Mouse (Mus musculus): Measurements from ENCODE around the gene Ugt2a1. TPM values are rescaled to one million over a fixed set of nuclear protein-coding genes. Genes with fewer than 3 reads are reported as not detected.
"Not testable (repeated sequence)": the region's sequence is repeated elsewhere in the genome, so short reads cannot be mapped to it uniquely, and the experiment has no call there.

Gene Ugt2a1
- not detected in 2 replicates for polyA plus RNA-seq (2016; fragmentation: Nextera tagmentation; extraction: Ambion mirVana)

DNA sequence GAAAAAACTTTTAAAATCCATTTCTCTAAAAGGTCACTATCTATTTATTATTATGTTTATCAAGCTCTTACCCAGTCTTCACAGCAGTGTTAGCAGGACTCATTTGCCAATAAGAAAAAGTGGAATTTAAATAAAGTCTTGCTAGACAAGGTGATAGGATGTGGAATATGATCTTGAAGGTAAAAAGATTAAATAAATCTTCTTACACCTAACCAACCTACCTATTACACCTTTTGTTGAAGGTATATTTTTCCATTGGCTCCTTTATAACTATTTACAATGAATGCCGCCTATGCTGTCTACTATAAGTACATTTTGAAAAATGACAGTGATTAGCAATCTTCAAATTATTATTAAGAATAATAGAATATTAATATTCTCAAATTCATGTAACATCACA is at the start of gene Ugt2a1:
Gene Ugt2a1, minus strand, starts transcription at position 101 of the 400 bp plus-strand sequence.
- no peak within 1 kb of the TSS for H3K9ac ChIP-seq
- 76% methylated on average over 1 of the region's 1 CpGs for whole genome bisulfite sequencing
- H3K4me3 ChIP-seq, result no peak within 1 kb of the TSS
- no peak within 1 kb of the TSS for H3K4me2 ChIP-seq
- H3K4me1 ChIP-seq (replicated peaks), result no peaks in the 10 kb centered on the region
- no peak within 1 kb of the TSS for H3K27ac ChIP-seq (ENCODE audit: poor library complexity, severe bottlenecking)
- H3K27me3 ChIP-seq (replicated peaks), result no peaks in the 10 kb centered on the region
- no peak for ATAC-seq (ENCODE audit: insufficient number of reproducible peaks, low FRiP score)
- no peaks in the 10 kb centered on the region for H3K36me3 ChIP-seq
- no peaks in the 10 kb centered on the region for H3K9me3 ChIP-seq (replicated peaks)

DNA sequence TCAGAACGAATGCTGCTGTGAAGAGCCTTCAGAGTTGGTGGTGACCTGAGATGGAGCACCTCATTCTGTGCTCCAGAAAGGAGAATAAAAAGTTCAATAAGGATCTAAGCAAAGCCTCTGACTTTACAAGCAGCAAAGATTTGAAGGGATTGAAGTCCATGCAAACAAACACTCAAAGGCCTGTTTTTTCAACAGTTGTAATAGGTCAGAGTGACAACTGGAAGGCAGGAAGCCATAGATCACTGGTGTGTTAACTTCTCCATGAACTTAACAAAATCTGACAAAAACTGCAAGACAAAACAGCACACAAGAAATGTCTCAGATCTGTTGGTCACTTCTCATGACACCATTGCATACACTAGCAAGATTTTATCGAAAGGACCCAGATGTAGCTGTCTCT is 47.4 kb upstream of the Ugt2a1 start, which contains the start of gene Sult1b1:
Gene Sult1b1, minus strand, starts transcription at position 85 of the 400 bp plus-strand sequence.
- H3K4me1 ChIP-seq (replicated peaks), result no peaks in the 10 kb centered on the region
- no peaks in the 10 kb centered on the region for H3K36me3 ChIP-seq
- 86% methylated on average over 2 of the region's 2 CpGs for WGBS
- no peak within 1 kb of the TSS for H3K4me3 ChIP-seq
- no peak within 1 kb of the TSS for H3K27ac ChIP-seq (ENCODE audit: poor library complexity, severe bottlenecking)
- ATAC-seq (ENCODE audit: insufficient number of reproducible peaks, low FRiP score), result no peak
- H3K4me2 ChIP-seq, result no peak within 1 kb of the TSS
- no peak within 1 kb of the TSS for H3K9ac ChIP-seq
- no peaks in the 10 kb centered on the region for H3K9me3 ChIP-seq (replicated peaks)
- no peaks in the 10 kb centered on the region for H3K27me3 ChIP-seq (replicated peaks)

DNA sequence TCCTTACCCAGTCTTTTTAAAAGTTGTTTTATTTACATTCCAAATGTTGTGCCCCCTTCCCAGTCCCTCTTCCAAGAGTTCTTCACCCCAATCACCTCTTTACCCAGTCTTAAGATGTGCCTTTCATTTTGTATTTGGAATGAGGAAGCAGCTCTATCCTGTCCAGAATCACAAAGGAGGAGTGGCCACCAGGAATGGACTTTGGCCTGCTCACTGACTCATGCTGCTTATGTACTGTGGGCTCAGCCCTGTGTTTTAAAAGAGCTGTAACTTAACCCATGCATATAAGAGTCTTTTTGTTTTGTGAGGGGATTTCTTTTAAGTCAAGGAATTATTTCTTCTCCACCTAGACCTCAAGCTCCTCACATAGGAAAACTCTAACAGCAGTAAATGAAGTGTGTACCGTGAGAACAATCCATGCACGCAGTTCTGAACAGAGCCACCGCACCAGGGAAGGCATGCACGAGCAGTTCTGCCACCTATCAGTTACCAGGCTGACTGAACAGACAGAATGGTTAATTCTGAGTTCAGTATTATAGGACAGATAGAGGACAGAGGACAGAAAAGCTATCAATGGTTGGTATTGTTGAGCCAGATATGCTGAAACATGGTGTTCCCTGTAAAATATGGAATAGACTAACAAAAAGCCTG is 45.4 kb upstream of the Ugt2a1 start:
- WGBS, result 74% methylated on average over 4 of the region's 4 CpGs
- no peaks in the 10 kb centered on the region for H3K4me1 ChIP-seq (replicated peaks)
- no peak for ATAC-seq (ENCODE audit: insufficient number of reproducible peaks, low FRiP score)
- no peak overlapping the region for H3K4me2 ChIP-seq
- H3K9me3 ChIP-seq (replicated peaks), result no peaks in the 10 kb centered on the region
- no peak overlapping the region for H3K9ac ChIP-seq
- H3K27ac ChIP-seq (ENCODE audit: poor library complexity, severe bottlenecking), result no peak overlapping the region
- no peaks in the 10 kb centered on the region for H3K36me3 ChIP-seq
- H3K27me3 ChIP-seq (replicated peaks), result no peaks in the 10 kb centered on the region
- no peak overlapping the region for H3K4me3 ChIP-seq

DNA sequence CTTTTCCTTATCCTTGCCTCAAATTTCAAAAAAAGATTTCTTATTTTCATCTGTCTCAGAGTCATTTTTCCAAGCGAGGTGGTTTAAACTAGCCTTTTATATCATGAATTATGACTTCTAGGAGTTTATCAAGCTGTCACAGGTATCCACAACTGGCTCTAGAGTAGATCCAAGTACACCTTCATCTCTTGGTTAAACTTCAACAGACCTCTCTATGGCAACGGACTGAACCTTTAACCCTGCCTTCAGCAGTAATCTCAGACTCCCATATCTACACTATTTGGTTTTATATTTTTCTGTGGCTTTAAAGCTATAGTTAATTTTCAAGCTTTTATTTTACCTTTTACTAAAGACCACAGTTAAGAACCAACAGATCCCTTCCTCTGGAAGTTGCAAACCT is 41.6 kb upstream of the Ugt2a1 start:
- no peak overlapping the region for H3K27ac ChIP-seq (ENCODE audit: poor library complexity, severe bottlenecking)
- H3K9ac ChIP-seq, result no peak overlapping the region
- H3K4me3 ChIP-seq, result no peak overlapping the region
- H3K4me1 ChIP-seq (replicated peaks), result no peaks in the 10 kb centered on the region
- H3K27me3 ChIP-seq (replicated peaks), result no peaks in the 10 kb centered on the region
- H3K4me2 ChIP-seq, result no peak overlapping the region
- H3K9me3 ChIP-seq (replicated peaks), result no peaks in the 10 kb centered on the region
- H3K36me3 ChIP-seq, result no peaks in the 10 kb centered on the region
- 68% methylated on average over 2 of the region's 2 CpGs for WGBS
- ATAC-seq (ENCODE audit: insufficient number of reproducible peaks, low FRiP score), result no peak

DNA sequence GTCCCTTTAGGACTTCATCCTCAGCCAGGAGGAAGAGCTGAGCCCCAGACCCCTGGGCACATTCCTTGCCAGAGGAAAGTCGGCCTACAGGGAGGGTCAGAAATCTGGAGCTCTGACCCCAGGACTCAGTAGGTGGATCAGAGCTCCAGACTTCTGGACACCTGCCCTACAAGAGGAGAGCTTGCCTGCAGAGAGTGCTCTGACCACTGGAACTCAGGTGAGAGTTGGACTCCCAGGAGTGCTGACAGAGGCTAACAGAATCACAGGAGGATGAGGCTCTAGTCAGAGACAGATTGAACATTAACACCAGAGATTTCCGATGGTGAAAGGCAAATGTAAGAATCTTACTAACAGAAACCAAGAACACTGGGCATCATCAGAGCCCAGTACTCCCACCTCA is 32.9 kb upstream of the Ugt2a1 start:
- not testable (repeated sequence) for ATAC-seq (ENCODE audit: insufficient number of reproducible peaks, low FRiP score); H3K4me3 ChIP-seq; H3K4me1 ChIP-seq (replicated peaks); H3K36me3 ChIP-seq; H3K27me3 ChIP-seq (replicated peaks); H3K9me3 ChIP-seq (replicated peaks); H3K4me2 ChIP-seq; H3K9ac ChIP-seq; H3K27ac ChIP-seq (ENCODE audit: poor library complexity, severe bottlenecking)
- 91% methylated on average over 2 of the region's 2 CpGs for whole genome bisulfite sequencing

DNA sequence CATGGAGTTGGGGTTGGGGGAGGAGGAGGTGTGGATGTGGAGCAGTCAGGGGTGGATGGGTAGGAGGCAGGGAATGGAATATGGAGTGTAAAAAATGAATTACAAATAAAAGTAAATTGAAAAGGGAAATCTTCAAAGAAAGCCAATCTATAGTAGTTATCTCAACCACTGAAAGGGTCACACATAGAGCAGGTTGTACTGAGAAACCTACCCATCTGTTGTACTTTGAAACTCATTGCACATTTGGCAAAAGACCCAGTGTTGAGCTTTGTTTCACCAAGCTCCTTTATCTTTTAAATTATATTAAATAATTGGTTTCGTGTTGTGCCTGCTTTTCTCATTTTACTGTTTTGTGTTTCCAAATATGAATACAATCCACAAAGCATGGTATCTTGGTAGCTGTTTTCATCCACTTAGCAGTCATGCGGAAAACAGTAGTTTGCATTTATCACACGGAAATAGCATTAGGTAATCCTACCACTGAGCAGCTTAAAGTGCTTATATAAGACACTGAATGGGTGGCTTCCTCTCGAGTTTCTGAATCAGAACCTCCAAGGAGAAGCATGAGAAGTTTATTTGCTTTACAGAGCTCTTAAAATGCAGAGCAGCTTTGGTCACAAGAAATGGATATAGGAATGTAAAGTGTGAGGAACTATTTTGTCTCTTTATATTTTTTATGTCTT is 15.2 kb upstream of the Ugt2a1 start:
- no peaks in the 10 kb centered on the region for H3K27me3 ChIP-seq (replicated peaks)
- no peak overlapping the region for H3K4me3 ChIP-seq
- no peaks in the 10 kb centered on the region for H3K36me3 ChIP-seq
- H3K9me3 ChIP-seq (replicated peaks), result no peaks in the 10 kb centered on the region
- no peak overlapping the region for H3K4me2 ChIP-seq
- no peak overlapping the region for H3K27ac ChIP-seq (ENCODE audit: poor library complexity, severe bottlenecking)
- no peaks in the 10 kb centered on the region for H3K4me1 ChIP-seq (replicated peaks)
- 54% methylated on average over 4 of the region's 4 CpGs for WGBS
- H3K9ac ChIP-seq, result no peak overlapping the region
- no peak for ATAC-seq (ENCODE audit: insufficient number of reproducible peaks, low FRiP score)

DNA sequence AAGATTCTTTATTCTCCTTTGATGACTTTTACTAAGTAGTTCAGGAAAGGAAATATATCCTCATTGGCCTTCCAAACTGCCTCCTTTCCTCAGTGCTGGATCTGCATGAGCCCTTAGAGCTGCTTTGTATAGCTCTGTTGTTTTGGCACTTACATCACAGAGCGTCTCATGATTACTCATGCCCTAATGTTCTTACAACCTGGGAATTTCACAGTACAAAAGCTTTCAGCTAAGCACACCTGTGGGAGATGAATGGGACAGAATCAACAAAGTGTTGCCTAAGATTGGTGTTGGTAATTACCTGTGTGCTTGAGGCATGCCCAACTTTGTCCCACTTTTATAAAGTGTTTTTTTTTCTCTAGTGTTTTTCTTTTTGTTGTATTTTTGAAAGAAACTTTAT is 12.0 kb upstream of the Ugt2a1 start:
- Histone ChIP-seq H3K27ac (ENCODE audit: poor library complexity, severe bottlenecking) (no peak overlapping the region), H3K9me3 (replicated peaks) (no peaks in the 10 kb centered on the region), H3K4me1 (replicated peaks) (no peaks in the 10 kb centered on the region), H3K9ac (no peak overlapping the region), H3K27me3 (replicated peaks) (no peaks in the 10 kb centered on the region), H3K4me3 (no peak overlapping the region), H3K36me3 (no peaks in the 10 kb centered on the region), H3K4me2 (no peak overlapping the region)
- 76% methylated on average over 1 of the region's 1 CpGs for WGBS
- ATAC-seq (ENCODE audit: insufficient number of reproducible peaks, low FRiP score), result no peak

DNA sequence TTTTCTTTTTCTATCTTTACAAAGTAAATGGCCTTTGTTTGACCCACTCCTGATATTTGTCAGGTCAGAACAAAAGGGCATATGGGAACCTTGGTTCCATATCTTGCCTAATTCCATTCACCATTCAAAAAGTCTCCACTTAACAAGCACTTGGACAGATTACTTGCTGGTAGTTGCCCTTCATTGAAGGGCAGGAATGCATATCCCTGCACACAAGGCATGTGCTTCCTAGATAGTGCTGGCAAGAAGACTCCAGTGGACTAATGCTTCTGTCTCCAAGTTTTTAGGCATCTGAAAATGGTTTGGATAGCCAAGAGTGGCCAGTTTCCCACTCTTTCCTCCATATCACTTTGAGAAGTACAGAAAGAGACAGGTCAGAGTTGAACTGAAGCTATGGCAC is 8.7 kb upstream of the Ugt2a1 start:
- no peak for ATAC-seq (ENCODE audit: insufficient number of reproducible peaks, low FRiP score)
- Histone ChIP-seq H3K4me1 (replicated peaks) (no peaks in the 10 kb centered on the region), H3K27ac (ENCODE audit: poor library complexity, severe bottlenecking) (no peak overlapping the region), H3K4me2 (no peak overlapping the region), H3K36me3 (no peaks in the 10 kb centered on the region), H3K9ac (no peak overlapping the region), H3K4me3 (no peak overlapping the region), H3K9me3 (replicated peaks) (no peaks in the 10 kb centered on the region; the same call in 1 of the 2 replicates), H3K27me3 (replicated peaks) (no peaks in the 10 kb centered on the region)

DNA sequence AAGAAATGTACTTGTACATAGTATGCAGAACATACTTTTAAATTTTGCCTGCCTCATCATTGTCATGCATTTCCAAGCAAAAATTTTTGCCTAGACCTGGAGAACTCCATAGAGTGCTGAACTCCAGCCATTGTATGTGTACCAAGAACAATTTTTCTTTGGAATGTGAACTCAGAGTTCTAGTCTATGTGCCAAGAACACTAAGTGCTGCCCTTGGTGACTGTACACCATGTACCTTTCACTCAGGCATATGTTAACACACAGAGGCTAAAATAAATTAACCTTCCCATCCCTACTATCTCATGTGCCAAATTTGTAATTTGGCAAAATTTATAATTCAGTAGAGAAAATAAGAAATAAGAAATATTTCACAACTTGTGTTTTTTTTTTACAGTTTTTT is 8.3 kb upstream of the Ugt2a1 start:
- Histone ChIP-seq H3K36me3 (no peaks in the 10 kb centered on the region), H3K9me3 (replicated peaks) (no peaks in the 10 kb centered on the region; the same call in 1 of the 2 replicates), H3K9ac (no peak overlapping the region), H3K4me2 (no peak overlapping the region), H3K4me1 (replicated peaks) (no peaks in the 10 kb centered on the region), H3K4me3 (no peak overlapping the region), H3K27ac (ENCODE audit: poor library complexity, severe bottlenecking) (no peak overlapping the region), H3K27me3 (replicated peaks) (no peaks in the 10 kb centered on the region)
- ATAC-seq (ENCODE audit: insufficient number of reproducible peaks, low FRiP score), result no peak

GRCm38 (mm10) chr5:87486706-87487105 is 4.0 kb downstream of the Ugt2a1 start, which contains the start of gene Gm43638:
TSS of gene Gm43638 (minus strand) at chr5:87486806.
- not testable (repeated sequence) for H3K4me1 ChIP-seq (replicated peaks); H3K27ac ChIP-seq (ENCODE audit: poor library complexity, severe bottlenecking); H3K27me3 ChIP-seq (replicated peaks); ATAC-seq (ENCODE audit: insufficient number of reproducible peaks, low FRiP score); H3K9me3 ChIP-seq (replicated peaks); H3K36me3 ChIP-seq; H3K4me3 ChIP-seq; H3K9ac ChIP-seq; H3K4me2 ChIP-seq
- WGBS, result 58% methylated on average over 1 of the region's 1 CpGs

- no peak for ATAC-seq (ENCODE audit: insufficient number of reproducible peaks, low FRiP score)
- H3K9ac ChIP-seq, result no peak within 1 kb of the TSS
- 71% methylated on average over 5 of the region's 5 CpGs for WGBS
- H3K27ac ChIP-seq (ENCODE audit: poor library complexity, severe bottlenecking), result no peak within 1 kb of the TSS
- H3K4me3 ChIP-seq, result no peak within 1 kb of the TSS
- no peaks in the 10 kb centered on the region for H3K9me3 ChIP-seq (replicated peaks)
- no peaks in the 10 kb centered on the region for H3K27me3 ChIP-seq (replicated peaks)
- H3K4me1 ChIP-seq (replicated peaks), result no peaks in the 10 kb centered on the region
- H3K4me2 ChIP-seq, result no peak within 1 kb of the TSS
- no peaks in the 10 kb centered on the region for H3K36me3 ChIP-seq
Measured at GRCm38 (mm10) chr5:87482160-87482559, 8.5 kb downstream of the Ugt2a1 start, which contains the start of gene Ugt2a2. TSS of gene Ugt2a2 (minus strand) at chr5:87482260.
